Mouse (Mus musculus) heart, adult 2 months (tissue): Measurements from ENCODE around the gene Nfatc2.

Experiments
- EP300 ChIP-seq: fragments of 200-500 bp; IDR thresholded peaks from 2 replicates; pipeline ENCODE4 v1.6.1; 2011; ENCODE audit warnings: low read depth, low read length, control low read depth; ENCODE audit not compliant: insufficient read depth
- POLR2A ChIP-seq: fragments of 200-500 bp; IDR thresholded peaks from 2 replicates; pipeline ENCODE4 v1.6.1; 2011; ENCODE audit warnings: mild to moderate bottlenecking, low read depth, low read length, control low read depth; ENCODE audit not compliant: insufficient read depth

DNA sequence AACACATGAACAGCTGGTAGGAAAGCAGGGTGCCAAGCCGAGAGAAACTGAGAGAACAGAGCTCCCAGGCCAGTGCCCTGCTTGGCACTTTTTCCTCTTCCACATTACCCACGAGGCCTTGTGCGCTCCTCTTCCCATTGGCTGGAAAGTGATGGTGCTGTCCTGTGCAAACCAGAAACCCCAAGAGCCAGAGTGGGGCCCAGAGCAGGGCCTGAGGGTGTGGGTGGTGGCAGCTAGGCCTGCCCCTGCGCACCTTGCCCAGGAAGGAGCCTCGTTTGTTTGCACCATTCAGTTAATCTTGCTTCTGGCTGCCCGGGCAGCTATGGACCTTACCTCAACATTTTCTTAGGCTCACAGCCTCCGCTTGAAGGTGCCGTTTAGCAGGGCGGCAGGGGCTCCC, 139.6 kb downstream of the Nfatc2 start:
- no peak for TF ChIP-seq POLR2A
- no peak for TF ChIP-seq EP300
